Mouse (Mus musculus) adipose tissue, adult 10 weeks (tissue): ENCODE measurements around the gene Gramd1c. TPM values are rescaled to one million over a fixed set of nuclear protein-coding genes. Genes with fewer than 3 reads are reported as not detected.

Source experiments
- polyA plus RNA-seq: library from polyadenylated mRNA; stranded (reverse); fragments of 350-450 nt; fragmentation: Illumina TruSeq; extraction: RNeasy Lipid Tissue Mini Kit (QIAGEN cat#74804); gene quantifications from one replicate; pipeline ENCODE4 v1.2.3, GENCODE M21; 2014; ENCODE audit warnings: low read depth, low replicate concordance

Gene Gramd1c
- polyA plus RNA-seq: 5.1 TPM

GRCm38 (mm10) chr16:44063025-44063894, at the start of gene Gramd1c:
TSS of gene Gramd1c (minus strand) at chr16:44063345.

GRCm38 (mm10) chr16:43979328-43980109, 83.6 kb downstream of the Gramd1c start, which contains the start of gene Zdhhc23:
TSS of gene Zdhhc23 (minus strand) at chr16:43979791.

Other genes starting within 250 kb of the Gramd1c start
- gene Ccdc191, start 173.5 kb downstream of the Gramd1c start, polyA plus RNA-seq: 5.9 TPM
- 12.4 TPM for gene Qtrt2, start 136.5 kb downstream of the Gramd1c start, polyA plus RNA-seq
- gene Zdhhc23, start 83.6 kb downstream of the Gramd1c start, polyA plus RNA-seq: 1.1 TPM
- 55.5 TPM for gene Atp6v1a, start 76.4 kb upstream of the Gramd1c start, polyA plus RNA-seq
- 38.2 TPM for gene Naa50, start 76.5 kb upstream of the Gramd1c start, polyA plus RNA-seq
- 8.0 TPM for gene Usf3, start 109.9 kb upstream of the Gramd1c start, polyA plus RNA-seq